Mouse (Mus musculus) mesoderm, embryonic 11.5 days (tissue): Measurements from ENCODE around the gene Mcrip2.
A peak's percentile ranks its signal among the peaks of the same experiment; 100 is the strongest.
"Not testable (repeated sequence)": the region's sequence is repeated elsewhere in the genome, so short reads cannot be mapped to it uniquely, and the experiment has no call there.

Experiments
- DNase-seq: peaks from one replicate; pipeline ENCODE4 v3.0.0-alpha.2; 2012; ENCODE audit warnings: low read depth, low spot score

Mcrip2 gene

GRCm38 (mm10) chr17:25880913-25881641 is 12.5 kb upstream of the Mcrip2 start:
- peak; percentile 82 for DNase-seq

DNA sequence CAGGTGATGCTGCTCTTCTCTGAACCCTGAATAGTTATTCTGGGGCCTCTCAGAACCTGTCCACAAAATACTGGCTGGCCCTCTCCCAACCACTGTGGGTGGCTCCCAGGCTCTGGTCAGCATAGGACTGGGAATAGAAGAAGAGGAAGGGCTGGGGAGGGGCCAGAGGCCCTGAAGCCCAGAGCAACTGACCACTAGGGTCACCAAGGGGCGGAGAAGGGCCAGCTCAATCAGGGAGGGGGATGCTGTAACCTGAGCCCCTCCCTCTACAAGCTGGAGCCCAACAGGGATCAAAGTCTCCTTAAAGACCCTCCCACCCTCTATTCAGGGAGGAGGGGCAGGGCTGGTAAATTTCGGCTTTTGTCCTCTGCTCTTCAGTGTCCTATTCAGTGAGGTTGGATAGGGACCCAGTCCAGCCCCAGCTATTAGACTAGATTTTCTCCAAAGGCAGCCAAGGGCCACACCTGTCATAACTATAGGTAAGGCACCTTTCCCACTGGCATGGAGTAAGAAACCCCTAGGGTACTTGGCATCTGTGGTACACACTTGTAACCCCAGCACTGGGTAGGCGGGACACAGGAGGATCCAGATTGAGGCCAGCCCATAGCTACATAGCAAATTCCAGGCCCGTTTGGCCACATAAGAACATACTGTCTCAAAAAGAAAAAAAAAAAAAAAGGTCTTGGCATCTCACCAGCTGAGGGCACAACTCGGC is 11.8 kb upstream of the Mcrip2 start, which contains the start of gene Wfikkn1:
Wfikkn1 (minus strand) TSS at position 663 of the 715 bp plus-strand sequence.
- DNase-seq: no peak

- DNase-seq: no peak
Measured at GRCm38 (mm10) chr17:25879750-25880149, 11.2 kb upstream of the Mcrip2 start.

- no peak for DNase-seq
Measured at GRCm38 (mm10) chr17:25879261-25879660, 10.7 kb upstream of the Mcrip2 start.

DNA sequence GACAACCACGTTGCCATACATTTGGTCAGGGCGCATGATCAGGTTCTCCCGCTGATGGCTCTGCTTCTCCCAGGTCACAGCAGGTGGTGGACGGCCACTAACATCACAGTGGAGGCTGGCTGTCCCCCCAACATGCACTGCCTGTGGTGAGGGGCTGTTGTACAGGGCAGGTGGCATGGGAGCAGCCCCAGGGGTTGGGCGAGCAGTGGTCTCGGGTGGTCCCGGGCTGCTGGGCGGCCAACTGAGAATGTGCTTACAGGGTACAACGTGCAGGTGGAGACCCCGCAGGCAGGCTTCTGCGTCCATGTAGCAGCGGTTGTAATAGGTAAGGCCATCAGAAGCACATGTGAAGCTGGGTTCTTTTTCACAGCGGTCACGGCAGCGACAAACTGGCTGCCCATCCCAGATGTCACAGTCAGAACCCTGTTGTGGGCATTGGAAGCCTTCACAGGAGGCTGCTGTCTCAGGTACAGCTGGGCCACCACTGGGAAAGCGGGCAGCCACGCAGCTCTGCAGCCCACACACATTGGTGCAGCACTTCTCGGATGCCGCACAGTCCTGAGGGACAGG is 10.1 kb upstream of the Mcrip2 start:
- no peak for DNase-seq

- DNase-seq: no peak
Measured at GRCm38 (mm10) chr17:25877741-25878610, 9.4 kb upstream of the Mcrip2 start.

DNA sequence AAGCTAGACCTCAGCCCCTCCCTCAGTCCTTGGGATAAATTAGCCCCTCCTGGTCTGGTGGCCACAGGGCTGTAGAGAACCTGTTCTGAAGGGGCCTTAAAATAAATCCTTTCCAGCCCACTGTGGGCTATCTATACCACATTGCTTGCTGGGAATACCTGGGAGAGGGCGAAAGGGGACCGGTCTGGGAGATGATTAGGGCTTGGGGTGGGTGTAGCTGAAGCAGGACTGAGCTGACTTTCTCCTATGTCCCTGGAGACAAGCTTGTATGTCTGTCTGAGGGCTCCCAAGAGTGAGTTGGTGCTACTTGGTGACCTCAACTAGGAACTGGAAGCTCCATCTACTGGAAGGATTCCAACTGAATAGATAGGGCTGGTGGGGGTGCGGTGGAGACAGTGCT is 8.5 kb upstream of the Mcrip2 start:
- DNase-seq: no peak

GRCm38 (mm10) chr17:25876347-25876915 is 7.9 kb upstream of the Mcrip2 start:
- no peak for DNase-seq

DNA sequence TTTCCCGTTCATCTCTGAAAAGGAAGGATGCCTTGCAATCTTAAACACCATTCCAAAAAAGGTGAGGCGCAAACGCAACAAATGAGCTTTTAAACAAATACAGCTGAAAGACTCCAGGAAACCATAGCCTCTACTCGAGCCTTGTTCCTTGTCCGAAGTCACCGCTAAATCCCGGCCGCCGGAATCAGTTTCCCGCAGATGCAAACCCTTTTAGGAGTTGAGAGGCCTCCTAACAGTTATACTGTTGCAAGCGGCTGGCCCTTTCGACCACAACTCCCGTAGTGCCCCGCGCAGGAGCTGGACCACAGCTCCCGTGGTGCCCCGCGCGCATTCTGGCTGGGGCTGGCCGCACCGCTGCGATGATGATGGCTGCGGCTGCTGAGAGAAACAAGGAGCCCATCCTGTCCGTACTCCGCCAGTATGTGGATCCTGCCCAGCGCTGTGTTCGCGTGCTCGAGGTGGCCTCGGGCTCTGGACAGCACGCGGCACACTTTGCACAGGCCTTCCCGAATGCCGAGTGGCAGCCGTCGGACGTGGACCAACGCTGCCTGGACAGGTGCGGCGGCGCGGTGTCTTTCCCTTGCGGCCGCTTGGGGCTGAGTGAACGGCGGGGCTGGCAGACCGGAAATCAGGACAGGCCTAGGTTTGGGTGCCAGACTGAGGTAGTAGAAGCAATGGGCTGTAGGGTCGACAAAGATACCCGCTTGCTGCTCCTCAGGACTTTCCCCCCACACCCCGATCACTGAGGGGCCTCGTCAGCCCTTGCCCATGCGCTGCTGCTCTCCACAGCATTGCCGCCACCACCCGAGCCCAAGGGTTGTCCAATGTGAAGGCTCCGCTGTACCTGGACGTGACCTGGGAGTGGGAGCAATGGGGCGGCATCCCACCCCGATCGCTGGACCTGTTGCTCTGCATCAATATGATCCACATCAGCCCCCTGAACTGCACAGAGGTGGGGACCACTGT is 6.9 kb upstream of the Mcrip2 start:
- peak; percentile 86 for DNase-seq

- DNase-seq: peak; percentile 92
Measured at GRCm38 (mm10) chr17:25874721-25875170, 6.2 kb upstream of the Mcrip2 start, which contains the start of gene Mettl26. Gene Mettl26 (plus strand): TSS chr17:25875074.

DNA sequence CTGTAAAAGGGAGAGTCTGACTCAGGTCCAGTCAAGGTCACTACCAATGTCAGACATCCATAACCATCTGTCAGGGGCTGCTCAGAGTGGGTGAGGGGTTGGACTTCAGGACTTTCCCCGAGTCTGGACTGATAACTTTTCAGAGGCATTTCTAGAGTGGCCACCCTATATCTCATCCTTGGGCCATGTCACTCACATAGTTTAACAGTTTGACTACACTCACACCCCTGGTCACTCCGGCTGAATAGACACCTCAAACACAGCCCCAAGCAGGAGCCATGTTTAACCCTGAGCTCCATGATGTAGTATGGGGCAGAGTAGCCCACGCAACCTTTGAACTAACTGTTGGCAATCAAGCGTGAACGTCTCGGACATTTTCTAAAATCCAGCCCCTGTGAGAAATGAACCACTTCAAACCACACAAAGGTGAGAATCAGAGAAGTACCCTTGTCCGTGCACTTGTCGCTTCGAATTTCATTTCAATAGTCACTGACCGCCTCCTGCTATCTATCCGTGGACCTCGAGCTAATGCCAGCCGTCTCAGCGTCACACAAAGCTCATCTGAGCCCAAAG is 5.7 kb upstream of the Mcrip2 start:
- no peak for DNase-seq

DNA sequence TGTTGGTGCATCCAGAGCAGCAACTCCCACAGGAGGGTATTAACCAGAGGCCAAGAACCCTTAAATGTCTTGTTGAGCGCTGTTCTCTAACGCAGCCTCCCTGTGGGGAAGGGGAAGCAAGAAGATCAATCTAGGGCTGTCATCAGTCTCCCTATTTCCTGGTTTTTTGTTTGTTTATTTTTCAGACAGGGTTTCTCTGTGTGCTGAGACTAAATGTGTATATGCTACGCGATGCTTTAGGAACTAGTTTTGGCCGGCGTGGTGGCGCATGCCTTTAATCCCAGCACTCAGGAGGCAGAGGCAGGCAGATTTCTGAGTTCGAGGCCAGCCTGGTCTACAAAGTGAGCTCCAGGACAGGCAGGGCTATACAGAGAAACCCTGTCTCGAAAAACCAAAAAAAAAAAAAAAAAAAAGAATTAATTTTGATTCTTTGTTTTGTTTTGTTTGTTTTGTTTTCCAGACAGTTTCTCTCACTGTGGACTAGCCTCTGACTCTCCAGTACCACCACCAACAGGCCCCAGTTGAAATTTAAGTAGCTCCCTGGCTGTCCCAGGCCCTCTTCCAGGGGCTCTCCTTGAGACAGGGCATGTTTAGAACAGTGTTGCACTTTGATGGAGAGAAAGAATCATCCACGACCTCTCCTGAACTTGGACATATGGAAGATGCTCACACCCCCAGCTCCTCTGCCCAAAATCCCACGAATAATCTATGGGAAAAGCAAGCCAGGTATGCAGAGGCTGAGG is 5.0 kb upstream of the Mcrip2 start:
- DNase-seq: no peak

DNA sequence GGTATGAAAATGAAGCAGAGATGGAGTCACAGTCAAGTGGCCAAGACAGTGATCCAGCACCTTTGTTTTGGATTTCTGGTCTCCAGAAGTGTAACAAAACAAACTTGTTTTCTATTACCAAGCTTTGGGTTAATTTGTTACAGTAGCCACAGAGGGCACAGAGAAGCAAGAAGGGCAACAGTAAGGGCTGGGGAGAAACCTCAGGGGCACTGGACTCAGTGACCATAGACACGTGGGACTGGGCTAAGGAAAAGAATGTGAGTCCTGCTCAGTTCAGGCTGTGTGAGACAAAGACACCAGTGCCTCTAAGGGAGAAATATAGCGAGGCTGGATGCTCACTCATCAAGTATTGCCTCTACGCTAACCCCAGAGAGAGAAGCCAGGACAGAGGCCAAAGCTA is 4.1 kb upstream of the Mcrip2 start:
- no peak for DNase-seq

GRCm38 (mm10) chr17:25871566-25871965 is 3.0 kb upstream of the Mcrip2 start:
- DNase-seq: not testable (repeated sequence)

DNA sequence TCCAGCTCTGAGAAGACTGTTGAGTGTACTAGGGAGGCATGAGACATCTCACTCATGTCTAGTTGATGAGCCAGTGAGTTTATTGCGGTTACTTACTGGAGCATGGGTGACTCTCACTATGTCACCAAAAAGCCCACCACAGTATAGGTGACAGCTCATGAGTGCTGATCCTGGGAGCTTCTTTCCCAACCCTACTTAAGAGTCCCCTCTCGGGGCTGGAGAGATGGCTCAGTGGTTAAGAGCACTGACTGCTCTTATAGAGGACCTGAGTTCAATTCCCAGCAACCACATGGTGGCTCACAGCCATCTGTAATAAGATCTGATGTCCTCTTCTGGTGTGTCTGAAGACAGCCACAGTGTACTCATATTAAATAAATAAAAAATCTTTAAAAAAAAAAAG is 1.4 kb upstream of the Mcrip2 start:
- DNase-seq: no peak

GRCm38 (mm10) chr17:25869498-25869897 is 934 bp upstream of the Mcrip2 start:
- no peak for DNase-seq

- peak; percentile 45 for DNase-seq
Measured at GRCm38 (mm10) chr17:25867836-25868600, 546 bp downstream of the Mcrip2 start.

- no peak for DNase-seq
Measured at GRCm38 (mm10) chr17:25867509-25867835, 1.1 kb downstream of the Mcrip2 start.
